Mouse (Mus musculus) CH12.LX (cell line): ENCODE measurements around the gene Tmem110. TPM values are rescaled to one million over a fixed set of nuclear protein-coding genes. Genes with fewer than 3 reads are reported as not detected.

Source experiments
- DNase-seq: peaks from one replicate; pipeline ENCODE4 v3.0.0-alpha.2; 2013; ENCODE audit errors: extremely low read depth
- H3K27ac ChIP-seq: 2 replicates; pipeline ENCODE4 v1.5.1; 2012; ENCODE audit warnings: low read depth, mild to moderate bottlenecking, control low read depth, moderate library complexity; ENCODE audit not compliant: insufficient read depth
- H3K27me3 ChIP-seq: replicated peaks from 2 replicates; pipeline ENCODE3; 2012; ENCODE audit warnings: inconsistent platforms
- H3K36me3 ChIP-seq, 2 experiments: replicated peaks in 1 of 2; 2 replicates each; pipeline versions ENCODE3 to v1.6.1; 2012; ENCODE audit warnings: inconsistent platforms in 1 of 2, low read length in 1 of 2, mild to moderate bottlenecking in 1 of 2, mixed read lengths in 1 of 2, moderate library complexity in 1 of 2; ENCODE audit not compliant: control insufficient read depth in 1 of 2, insufficient read depth in 1 of 2
- H3K4me1 ChIP-seq, 2 experiments: 2 replicates each; pipeline ENCODE4 v1.6.1; 2012; ENCODE audit warnings: inconsistent platforms in 1 of 2, moderate library complexity in 1 of 2; ENCODE audit not compliant: insufficient read depth in 2 of 2, control insufficient read depth in 1 of 2
- H3K4me2 ChIP-seq: 2 replicates; pipeline ENCODE4 v1.6.1; 2012; ENCODE audit warnings: low read depth, mild to moderate bottlenecking, control low read depth; ENCODE audit not compliant: poor library complexity, insufficient read depth, severe bottlenecking
- H3K4me3 ChIP-seq, 3 experiments: fragments of 150-350 bp in 1 of 3; sonication (generic) in 1 of 3; replicated peaks in 1 of 3; 2 replicates each; pipeline versions ENCODE3 to v1.5.1; 2011 to 2012; ENCODE audit warnings: low read depth in 2 of 3, low read length in 2 of 3, mild to moderate bottlenecking in 2 of 3, moderate library complexity in 2 of 3, control low read depth in 1 of 3, improper control_type of control experiment in 1 of 3, inconsistent platforms in 1 of 3, mixed read lengths in 1 of 3; ENCODE audit not compliant: poor library complexity in 1 of 3
- H3K79me2 ChIP-seq: replicated peaks from 2 replicates; pipeline ENCODE4 v1.6.1; 2012; ENCODE audit warnings: mild to moderate bottlenecking, moderate library complexity; ENCODE audit not compliant: control insufficient read depth, poor library complexity, insufficient read depth, severe bottlenecking; ENCODE audit errors: extremely low read depth
- H3K9ac ChIP-seq: 2 replicates; pipeline ENCODE4 v1.6.1; 2012; ENCODE audit warnings: low read depth, mild to moderate bottlenecking, control low read depth, moderate library complexity; ENCODE audit not compliant: insufficient read depth
- H3K9me3 ChIP-seq: replicated peaks from 2 replicates; pipeline ENCODE3; 2012; ENCODE audit warnings: low read length, inconsistent platforms, mixed read lengths
- BHLHE40 ChIP-seq: IDR thresholded peaks from 2 replicates; pipeline ENCODE4 v1.6.1; 2011; ENCODE audit warnings: mild to moderate bottlenecking, low read depth, low read length, improper control_type of control experiment
- CHD1 ChIP-seq: IDR thresholded peaks from 2 replicates; pipeline ENCODE4 v1.6.1; 2012; ENCODE audit warnings: low read depth, low read length, improper control_type of control experiment, inconsistent platforms
- CHD2 ChIP-seq: IDR thresholded peaks from 2 replicates; pipeline ENCODE4 v1.6.1; 2011; ENCODE audit warnings: low read length, improper control_type of control experiment
- CTCF ChIP-seq, 2 experiments: IDR thresholded peaks in 1 of 2; conservative IDR thresholded peaks in 1 of 2; 2 replicates each; pipeline ENCODE4 v1.5.1; 2011 to 2012; ENCODE audit warnings: low read depth in 2 of 2, low read length in 2 of 2, improper control_type of control experiment in 1 of 2, inconsistent platforms in 1 of 2, mild to moderate bottlenecking in 1 of 2, moderate library complexity in 1 of 2
- E2F4 ChIP-seq: IDR thresholded peaks from 2 replicates; pipeline ENCODE4 v1.6.1; 2011; ENCODE audit warnings: low read depth, low read length, improper control_type of control experiment; ENCODE audit not compliant: insufficient replicate concordance
- ELF1 ChIP-seq: IDR thresholded peaks from 2 replicates; pipeline ENCODE4 v1.6.1; 2014; ENCODE audit warnings: low read depth, mild to moderate bottlenecking, inconsistent platforms, low read length, improper control_type of control experiment
- EP300 ChIP-seq: IDR thresholded peaks from 2 replicates; pipeline ENCODE4 v1.6.1; 2011; ENCODE audit warnings: low read length, improper control_type of control experiment
- ETS1 ChIP-seq: conservative IDR thresholded peaks from 2 replicates; pipeline ENCODE4 v1.6.1; 2012; ENCODE audit warnings: low read depth, mild to moderate bottlenecking, inconsistent platforms, low read length, improper control_type of control experiment, moderate library complexity
- GABPA ChIP-seq: IDR thresholded peaks from 2 replicates; pipeline ENCODE4 v1.6.1; 2012; ENCODE audit warnings: low read depth, low read length, improper control_type of control experiment, inconsistent platforms; ENCODE audit not compliant: insufficient replicate concordance
- HCFC1 ChIP-seq: IDR thresholded peaks from 2 replicates; pipeline ENCODE4 v1.6.1; 2012; ENCODE audit warnings: low read depth, mild to moderate bottlenecking, inconsistent platforms, low read length, improper control_type of control experiment
- JUN ChIP-seq: IDR thresholded peaks from 2 replicates; pipeline ENCODE4 v1.6.1; 2011; ENCODE audit warnings: low read depth, mild to moderate bottlenecking, low read length, improper control_type of control experiment, moderate library complexity; ENCODE audit not compliant: insufficient read depth
- JUND ChIP-seq: conservative IDR thresholded peaks from 2 replicates; pipeline ENCODE4 v1.6.1; 2011; ENCODE audit warnings: low read depth, low read length, improper control_type of control experiment
- MAX ChIP-seq: IDR thresholded peaks from 2 replicates; pipeline ENCODE4 v1.6.1; 2011; ENCODE audit warnings: low read length, improper control_type of control experiment
- MAZ ChIP-seq: IDR thresholded peaks from 2 replicates; pipeline ENCODE4 v1.6.1; 2012; ENCODE audit warnings: low read depth, mild to moderate bottlenecking, inconsistent platforms, low read length, improper control_type of control experiment, moderate library complexity
- MXI1 ChIP-seq: IDR thresholded peaks from 2 replicates; pipeline ENCODE4 v1.6.1; 2011; ENCODE audit warnings: mild to moderate bottlenecking, low read depth, low read length, improper control_type of control experiment
- MYC ChIP-seq: IDR thresholded peaks from 2 replicates; pipeline ENCODE4 v1.6.1; 2011; ENCODE audit warnings: low read depth, mild to moderate bottlenecking, improper control_type of control experiment, low read length
- PAX5 ChIP-seq: IDR thresholded peaks from 2 replicates; pipeline ENCODE4 v1.6.1; 2012; ENCODE audit warnings: low read length, inconsistent platforms, mixed read lengths
- POLR2A ChIP-seq: IDR thresholded peaks from 2 replicates; pipeline ENCODE4 v1.6.1; 2011; ENCODE audit warnings: low read depth, mild to moderate bottlenecking, improper control_type of control experiment, low read length
- POLR2AphosphoS2 ChIP-seq: IDR thresholded peaks from 2 replicates; pipeline ENCODE4 v1.6.1; 2011; ENCODE audit warnings: low read depth, low read length, improper control_type of control experiment
- RAD21 ChIP-seq: IDR thresholded peaks from 2 replicates; pipeline ENCODE4 v1.6.1; 2011; ENCODE audit warnings: low read depth, mild to moderate bottlenecking, low read length, improper control_type of control experiment, moderate library complexity
- RCOR1 ChIP-seq: conservative IDR thresholded peaks from 2 replicates; pipeline ENCODE4 v1.6.1; 2012; ENCODE audit warnings: low read depth, mild to moderate bottlenecking, inconsistent platforms, low read length, improper control_type of control experiment
- SIN3A ChIP-seq: IDR thresholded peaks from 2 replicates; pipeline ENCODE4 v1.6.1; 2012; ENCODE audit warnings: low read length, improper control_type of control experiment, inconsistent platforms
- SMC3 ChIP-seq: IDR thresholded peaks from 2 replicates; pipeline ENCODE4 v1.6.1; 2011; ENCODE audit warnings: low read depth, low read length, improper control_type of control experiment
- TCF12 ChIP-seq: IDR thresholded peaks from 2 replicates; pipeline ENCODE4 v1.6.1; 2014; ENCODE audit warnings: low read depth, mild to moderate bottlenecking, inconsistent platforms, low read length, improper control_type of control experiment
- ZC3H11A ChIP-seq: IDR thresholded peaks from 2 replicates; pipeline ENCODE4 v1.6.1; 2012; ENCODE audit warnings: low read depth, mild to moderate bottlenecking, inconsistent platforms, low read length, improper control_type of control experiment
- ZKSCAN1 ChIP-seq: IDR thresholded peaks from 2 replicates; pipeline ENCODE4 v1.6.1; 2012; ENCODE audit warnings: low read depth, inconsistent platforms, low read length, improper control_type of control experiment, borderline replicate concordance
- ZNF384 ChIP-seq: IDR thresholded peaks from 2 replicates; pipeline ENCODE4 v1.6.1; 2012; ENCODE audit warnings: low read depth, low read length, improper control_type of control experiment, inconsistent platforms
- dilution Hi-C: fragments of 300-500 bp; cut with MboI; formaldehyde crosslinking; loops from 2 replicates; pipeline ENCODE4 v1.14.3; 2020; ENCODE audit warnings: low sequenced_read_pairs; ENCODE audit not compliant: extremely low pct_unique_long_range_greater_than_20kb, extremely low pct_ligation_motif_present
- in situ Hi-C: fragments of 300-500 bp; cut with MboI; formaldehyde crosslinking; loops from 3 replicates; pipeline ENCODE4 v1.14.3; 2019; ENCODE audit warnings: low sequenced_read_pairs, low pct_ligation_motif_present, low pct_unique_long_range_greater_than_20kb, mixed read lengths
- polyA plus RNA-seq: library from polyadenylated mRNA; unstranded; fragments of >175 nt; gene quantifications from 2 replicates; pipeline ENCODE4 v1.2.1, GENCODE M21; 2012; ENCODE audit warnings: low read depth; ENCODE audit not compliant: insufficient read length
- total RNA-seq, 2 experiments: library from RNA; depleted of rRNA; stranded (reverse); fragments of 300-350 nt in 1 of 2; fragments of >200 nt in 1 of 2; gene quantifications; 2 replicates each; pipeline ENCODE4 v1.2.3; 2012 to 2014

Tmem110 gene
- total and polyA plus RNA-seq, 3 experiments: 10.3 to 26.2 (median 19.4) TPM

- in situ Hi-C loops: no loop called here
- Histone ChIP-seq H3K27me3 (no peaks in the 10 kb centered on the region), H3K9me3 (no peaks in the 10 kb centered on the region), H3K4me3 (no peak overlapping the region), H3K36me3 (peaks cover 14 to 70% of the 10 kb centered on the region in 2 experiments), H3K4me2 (no peak overlapping the region), H3K79me2 (no peaks in the 10 kb centered on the region), H3K9ac (no peak overlapping the region), H3K4me1 (peaks cover 0 to 27% of the 10 kb centered on the region in 2 experiments; a peak in 2 of 4 replicates), H3K27ac (no peak overlapping the region)
- dilution Hi-C loops: no loop called here
- no peak for TF ChIP-seq EP300
- no peak for TF ChIP-seq CHD2
- TF ChIP-seq PAX5: no peak
- no peak for TF ChIP-seq ETS1
- DNase-seq: no peak
Observed at GRCm38 (mm10) chr14:30862368-30862767, 37.0 kb downstream of the Tmem110 start.

GRCm38 (mm10) chr14:30865311-30865710 is 39.9 kb downstream of the Tmem110 start:
- in situ Hi-C loops: no loop called here
- no peaks in the 10 kb centered on the region for H3K79me2 ChIP-seq
- no peaks in the 10 kb centered on the region for H3K9me3 ChIP-seq
- no peaks in the 10 kb centered on the region for H3K27me3 ChIP-seq
- H3K9ac ChIP-seq: no peak overlapping the region
- H3K4me1 ChIP-seq: peaks cover 0 to 18% of the 10 kb centered on the region in 2 experiments; a peak in 2 of 4 replicates
- no peak for TF ChIP-seq MAX
- peak; percentile 80 for TF ChIP-seq RAD21
- TF ChIP-seq SMC3: peak; percentile 52
- no peak for TF ChIP-seq JUN
- peak in 1 of 2 experiments; percentile 69; a peak in 2 of 4 replicates for TF ChIP-seq CTCF (conservative IDR thresholded peaks at IDR 0.05 in 1 of 2, IDR thresholded peaks at IDR 0.05 in 1 of 2; ENCODE audit: low read depth in 2 of 2, low read length in 2 of 2)
- no peak for TF ChIP-seq ZNF384
- TF ChIP-seq ZKSCAN1: no peak
- TF ChIP-seq JUND: no peak
- H3K4me3 ChIP-seq: no peak overlapping the region
- no peak overlapping the region for H3K27ac ChIP-seq
- dilution Hi-C loops: no loop called here
- DNase-seq: peak; percentile 38
- no peak overlapping the region for H3K4me2 ChIP-seq
- H3K36me3 ChIP-seq: peaks cover 25 to 90% of the 10 kb centered on the region in 2 experiments

- Histone ChIP-seq H3K36me3 (peaks cover 32 to 95% of the 10 kb centered on the region in 2 experiments), H3K4me1 (peaks cover 0 to 18% of the 10 kb centered on the region in 2 experiments; a peak in 2 of 4 replicates), H3K27me3 (no peaks in the 10 kb centered on the region), H3K27ac (no peak overlapping the region), H3K4me3 (no peak overlapping the region), H3K9me3 (no peaks in the 10 kb centered on the region), H3K79me2 (no peaks in the 10 kb centered on the region), H3K9ac (no peak overlapping the region), H3K4me2 (no peak overlapping the region)
- dilution Hi-C loops: no loop called here
- in situ Hi-C loops: no loop called here
- DNase-seq: peak; percentile 78
- TF ChIP-seq ETS1 (no peak), MAZ (no peak), E2F4 (no peak), BHLHE40 (no peak), POLR2A (no peak), ZC3H11A (no peak), POLR2AphosphoS2 (no peak), PAX5 (no peak), GABPA (no peak), JUN (no peak), JUND (no peak), SIN3A (no peak), CHD1 (no peak), SMC3 (peak; percentile 70), ELF1 (no peak), TCF12 (no peak), RAD21 (peak; percentile 57), MXI1 (no peak), RCOR1 (no peak), MYC (no peak), HCFC1 (no peak)
Observed at GRCm38 (mm10) chr14:30867042-30867441, 41.7 kb downstream of the Tmem110 start.
